21 mouse cellular contexts compared by ENCODE assay signal in the genomic region with DNA sequence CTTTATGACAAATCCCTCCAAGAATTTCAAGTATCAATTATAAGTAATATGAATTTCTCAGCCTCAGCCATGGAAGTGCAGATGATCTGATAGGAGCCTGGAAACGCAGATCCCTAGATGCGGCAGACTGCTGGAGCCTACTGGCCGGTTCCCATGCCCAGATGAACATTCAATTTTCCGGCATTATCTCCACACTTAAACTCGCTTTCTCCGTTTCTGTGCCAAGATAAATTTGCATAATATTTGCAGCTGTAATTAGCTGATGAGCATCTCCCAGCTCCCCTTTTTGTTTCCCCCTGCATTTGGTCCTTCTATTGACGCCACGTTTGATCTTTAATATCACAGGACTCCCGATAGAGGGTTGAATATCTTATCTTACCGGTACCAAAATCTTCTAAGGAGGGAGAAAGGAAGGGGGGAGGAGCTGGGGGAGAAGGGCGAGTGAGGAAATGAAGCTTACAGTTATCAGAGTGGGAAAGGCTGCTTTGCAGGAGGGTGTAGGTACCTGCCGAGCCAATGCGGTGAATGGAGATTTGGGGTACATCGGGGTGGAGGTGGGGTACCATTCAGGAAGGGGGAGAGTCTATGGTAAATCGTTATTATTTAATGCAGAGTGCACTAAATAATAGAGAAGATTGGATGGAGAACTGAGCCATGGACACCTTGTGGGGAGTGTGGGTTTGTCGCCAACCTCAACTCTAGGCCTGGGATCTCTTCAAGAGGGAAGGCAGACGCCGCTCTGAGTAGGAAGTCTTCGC. TPM values are rescaled to one million over a fixed set of nuclear protein-coding genes. Genes with fewer than 3 reads are reported as not detected.
DNase-seq lines count a peak whose midpoint lies in the region; ATAC-seq and TF ChIP-seq lines count a peak whose summit lies in the region.
"Had no signal": no experiment of that assay in that cellular context is flagged by ENCODE, and none has a peak within 500 bp of the region (broad histone marks: within the 10 kb centered on the region; RNA-seq: fewer than 3 reads in every experiment).

No protein-coding gene starts in this region.

- DNase-seq in forebrain, postnatal 0 days = peak; percentile 13
- no peak for DNase-seq in forebrain, embryonic 11.5 days (ENCODE audit: low spot score)
- no peak for DNase-seq in CH12.LX (ENCODE audit: extremely low read depth)
- peak; percentile 43 for DNase-seq in embryo, embryonic 11 days
- DNase-seq in midbrain, embryonic 14.5 days = peak; percentile 43
- no peak for DNase-seq in left cerebral cortex, postnatal 25 days (ENCODE audit: low spot score in 2 of 2)
- no peak for DNase-seq in spleen, adult 18-20 months
- DNase-seq: B cell, adult 2 months; cerebellum, adult 11 months; cerebellum, postnatal 36 days; gastrocnemius, postnatal 25 days; lung, postnatal 4 days had no signal

- TF ChIP-seq POLR2A in CH12.LX (IDR thresholded peaks at IDR 0.05; ENCODE audit: low read depth, low read length) = no peak

- no peaks in the 10 kb centered on the region for H3K36me3 ChIP-seq in forebrain, postnatal 0 days (ENCODE audit: insufficient read depth)
- no peaks in the 10 kb centered on the region for H3K36me3 ChIP-seq in forebrain, embryonic 11.5 days (ENCODE audit: control insufficient read depth, insufficient read depth, low read length)
- no peaks in the 10 kb centered on the region for H3K36me3 ChIP-seq in CH12.LX (replicated peaks in 1 of 2; ENCODE audit: control insufficient read depth in 1 of 2, insufficient read depth in 1 of 2, low read length in 1 of 2)
- no peaks in the 10 kb centered on the region for H3K36me3 ChIP-seq in midbrain, embryonic 14.5 days (ENCODE audit: control insufficient read depth, insufficient read depth, low read length)
- H3K36me3 ChIP-seq: limb, embryonic 13.5 days had no signal

- no peaks in the 10 kb centered on the region for H3K79me2 ChIP-seq in CH12.LX (replicated peaks; ENCODE audit: control insufficient read depth, extremely low read depth, insufficient read depth, poor library complexity, severe bottlenecking)

- H3K27ac ChIP-seq in forebrain, postnatal 0 days (ENCODE audit: low read depth, low read length) = no peak overlapping the region
- no peak overlapping the region for H3K27ac ChIP-seq in forebrain, embryonic 11.5 days (ENCODE audit: low read depth, low read length)
- H3K27ac ChIP-seq in CH12.LX (ENCODE audit: insufficient read depth, low read depth) = no peak overlapping the region
- peak overlapping the region; percentile 61 for H3K27ac ChIP-seq in midbrain, embryonic 14.5 days (replicated peaks; ENCODE audit: low read depth, low read length)
- H3K27ac ChIP-seq: layer of hippocampus, adult 2 months; left cerebral cortex, adult 2 months; limb, embryonic 13.5 days had no signal

- TF ChIP-seq EP300 in CH12.LX (IDR thresholded peaks at IDR 0.05; ENCODE audit: low read length) = no peak

- 1% methylated on average over 19 of the region's 19 CpGs for WGBS in forebrain, postnatal 0 days
- under 1% methylated on average over 19 of the region's 19 CpGs for WGBS in forebrain, embryonic 11.5 days
- under 1% methylated on average over 19 of the region's 19 CpGs for WGBS in midbrain, embryonic 14.5 days

- intact Hi-C loops in left cerebral cortex, postnatal 25 days (cut with DNase I) = loop anchor here (5.0 kb wide), 1 partner anchor 477 kb away; a partner anchor contains a TSS

- no peak overlapping the region for H3K4me3 ChIP-seq in forebrain, postnatal 0 days (ENCODE audit: low read depth, low read length)
- H3K4me3 ChIP-seq in forebrain, embryonic 11.5 days (ENCODE audit: low read depth, low read length) = no peak overlapping the region
- no peak overlapping the region for H3K4me3 ChIP-seq in CH12.LX (replicated peaks in 1 of 3; ENCODE audit: low read depth in 2 of 3, low read length in 2 of 3, poor library complexity in 1 of 3)
- H3K4me3 ChIP-seq in midbrain, embryonic 14.5 days (replicated peaks; ENCODE audit: low read depth, low read length) = no peak overlapping the region
- H3K4me3 ChIP-seq: erythroblast, embryonic 14.5 days; layer of hippocampus, adult 2 months; left cerebral cortex, adult 2 months had no signal

- in situ Hi-C loops in CH12.LX (cut with MboI; ENCODE audit: low pct_ligation_motif_present, low pct_unique_long_range_greater_than_20kb, low sequenced_read_pairs) = loop anchor here (25.0 kb wide), 1 partner anchor 433 kb away; no protein-coding TSS in a partner anchor

- TF ChIP-seq RAD21 in CH12.LX (IDR thresholded peaks at IDR 0.05; ENCODE audit: low read depth, low read length) = no peak

- no peaks in the 10 kb centered on the region for H3K9me3 ChIP-seq in forebrain, postnatal 0 days (ENCODE audit: low read length)
- no peaks in the 10 kb centered on the region for H3K9me3 ChIP-seq in forebrain, embryonic 11.5 days (ENCODE audit: control insufficient read depth, low read length)
- H3K9me3 ChIP-seq in CH12.LX (replicated peaks; ENCODE audit: low read length) = no peaks in the 10 kb centered on the region
- H3K9me3 ChIP-seq in midbrain, embryonic 14.5 days (ENCODE audit: control insufficient read depth, low read length) = no peaks in the 10 kb centered on the region
- H3K9me3 ChIP-seq: limb, embryonic 13.5 days had no signal

- H3K9ac ChIP-seq in forebrain, postnatal 0 days = no peak overlapping the region
- no peak overlapping the region for H3K9ac ChIP-seq in forebrain, embryonic 11.5 days (ENCODE audit: low read length)
- no peak overlapping the region for H3K9ac ChIP-seq in CH12.LX (ENCODE audit: insufficient read depth, low read depth)
- no peak overlapping the region for H3K9ac ChIP-seq in midbrain, embryonic 14.5 days (replicated peaks; ENCODE audit: low read length)
- H3K9ac ChIP-seq: limb, embryonic 13.5 days had no signal

- TF ChIP-seq CTCF in forebrain, postnatal 0 days (IDR thresholded peaks at IDR 0.05; ENCODE audit: low read depth) = no peak
- TF ChIP-seq CTCF in CH12.LX (conservative IDR thresholded peaks at IDR 0.05 in 1 of 2, IDR thresholded peaks at IDR 0.05 in 1 of 2; ENCODE audit: low read depth in 2 of 2, low read length in 2 of 2) = no peak

- ATAC-seq in forebrain, postnatal 0 days = no peak
- no peak for ATAC-seq in forebrain, embryonic 11.5 days (replicated peaks; ENCODE audit: low FRiP score)
- ATAC-seq in midbrain, embryonic 14.5 days (ENCODE audit: low FRiP score, low TSS enrichment) = no peak; the same call in 1 of the 2 replicates
- ATAC-seq in activated CD4-positive, CD25-positive, alpha-beta regulatory T cell, adult 4 months = no peak
- ATAC-seq: inflammation-experienced regulatory T-cells, adult 6 months had no signal

- H3K4me2 ChIP-seq in forebrain, postnatal 0 days (ENCODE audit: low read depth) = no peak overlapping the region
- H3K4me2 ChIP-seq in forebrain, embryonic 11.5 days (ENCODE audit: low read depth, low read length, severe bottlenecking) = no peak overlapping the region
- peak overlapping the region; percentile 81 for H3K4me2 ChIP-seq in CH12.LX (ENCODE audit: insufficient read depth, low read depth, poor library complexity, severe bottlenecking)
- peak overlapping the region; percentile 35 for H3K4me2 ChIP-seq in midbrain, embryonic 14.5 days (ENCODE audit: low read length)

- H3K4me1 ChIP-seq in forebrain, postnatal 0 days (ENCODE audit: insufficient read depth) = no peaks in the 10 kb centered on the region
- H3K4me1 ChIP-seq in forebrain, embryonic 11.5 days (replicated peaks; ENCODE audit: control insufficient read depth, insufficient read depth, low read length) = 0 out of 2 replicates have a peak, but pooled peaks cover 4% of the 10 kb centered on the region
- H3K4me1 ChIP-seq in CH12.LX (ENCODE audit: control insufficient read depth in 1 of 2, insufficient read depth in 2 of 2) = peaks cover 3 to 9% of the 10 kb centered on the region in 2 experiments; a peak in 2 of 4 replicates
- peaks cover 16% of the 10 kb centered on the region for H3K4me1 ChIP-seq in midbrain, embryonic 14.5 days (ENCODE audit: control insufficient read depth, insufficient read depth, low read length)

- peaks cover 88% of the 10 kb centered on the region for H3K27me3 ChIP-seq in forebrain, postnatal 0 days (ENCODE audit: insufficient read depth, low read length)
- peaks cover 84% of the 10 kb centered on the region for H3K27me3 ChIP-seq in forebrain, embryonic 11.5 days (ENCODE audit: control insufficient read depth, insufficient read depth, low read length)
- no peaks in the 10 kb centered on the region for H3K27me3 ChIP-seq in CH12.LX (replicated peaks)
- H3K27me3 ChIP-seq in midbrain, embryonic 14.5 days (ENCODE audit: control insufficient read depth, insufficient read depth, low read length) = peaks cover 60% of the 10 kb centered on the region

- dilution Hi-C loops in CH12.LX (cut with MboI; ENCODE audit: extremely low pct_ligation_motif_present, extremely low pct_unique_long_range_greater_than_20kb, low sequenced_read_pairs) = no loop called here

RNA-seq across cellular contexts. Expression of a gene that starts 5.2 kb away (rescaled TPM):
- total RNA-seq in forebrain, postnatal 0 days (2014; rRNA removed) = 0.48 and 0.62 TPM in 2 replicates
- polyA plus RNA-seq in forebrain, postnatal 0 days (2015; fragmentation: Nextera tagmentation; extraction: Ambion mirVana) = 1.4 and 1.8 TPM in 2 replicates
- polyA plus RNA-seq in forebrain, embryonic 11.5 days (2014; fragmentation: Nextera tagmentation; extraction: Ambion mirVana) = 3.4 and 4.2 TPM in 2 replicates
- total RNA-seq in CH12.LX (2012; rRNA removed) (0.08 and 0.34 TPM in 2 replicates), CH12.LX (2014; rRNA removed) (0.11 and 0.20 TPM in 2 replicates)
- 0.50 and 0.63 TPM in 2 replicates for polyA plus RNA-seq in CH12.LX (2012; ENCODE audit: insufficient read length, low read depth)
- 88.6 and 120 TPM in 2 replicates for polyA plus RNA-seq in midbrain, embryonic 14.5 days (2014; fragmentation: Nextera tagmentation; extraction: Ambion mirVana)
- not detected for total RNA-seq in left cerebral cortex, postnatal 25 days (2021)
- 100 to 1,000 TPM; 120 to 138 TPM for polyA plus RNA-seq in activated CD4-positive, CD25-positive, alpha-beta regulatory T cell, adult 4 months (2017; shearing (Covaris generic))
- total RNA-seq: layer of hippocampus, adult 2 months; left cerebral cortex, adult 2 months had no signal

RNA-seq across cellular contexts. Expression of a gene that starts 5.7 kb away (rescaled TPM):
- not detected in 2 replicates for total RNA-seq in forebrain, postnatal 0 days (2014; rRNA removed)
- polyA plus RNA-seq in forebrain, postnatal 0 days (2015; fragmentation: Nextera tagmentation; extraction: Ambion mirVana) = not detected in 2 replicates
- polyA plus RNA-seq in forebrain, embryonic 11.5 days (2014; fragmentation: Nextera tagmentation; extraction: Ambion mirVana) = not detected in 2 replicates
- 0.17 and 0.38 TPM in 2 replicates for total RNA-seq in CH12.LX (2012; rRNA removed)
- not detected in 2 replicates for total RNA-seq in CH12.LX (2014; rRNA removed)
- polyA plus RNA-seq in CH12.LX (2012; ENCODE audit: insufficient read length, low read depth) = not detected in 2 replicates
- 5.5 and 6.3 TPM in 2 replicates for polyA plus RNA-seq in midbrain, embryonic 14.5 days (2014; fragmentation: Nextera tagmentation; extraction: Ambion mirVana)
- not detected for total RNA-seq in left cerebral cortex, postnatal 25 days (2021)
- 1 to 10 TPM in 1 of 2 experiments, not detected in 1; 2.0 TPM for polyA plus RNA-seq in activated CD4-positive, CD25-positive, alpha-beta regulatory T cell, adult 4 months (2017; shearing (Covaris generic))
- total RNA-seq: gastrocnemius, postnatal 25 days; layer of hippocampus, adult 2 months; left cerebral cortex, adult 2 months had no signal
- polyA plus RNA-seq: erythroblast, embryonic 14.5 days; heart, postnatal 0 days; limb, embryonic 13.5 days; liver, embryonic 16.5 days; spleen, adult 2 months had no signal

RNA-seq across cellular contexts. Expression of a gene that starts 14.0 kb away (rescaled TPM):
- total RNA-seq in forebrain, postnatal 0 days (2014; rRNA removed) = not detected in 2 replicates
- not detected in 2 replicates for polyA plus RNA-seq in forebrain, postnatal 0 days (2015; fragmentation: Nextera tagmentation; extraction: Ambion mirVana)
- not detected in 2 replicates for polyA plus RNA-seq in forebrain, embryonic 11.5 days (2014; fragmentation: Nextera tagmentation; extraction: Ambion mirVana)
- not detected in 2 replicates for total RNA-seq in CH12.LX (2012; rRNA removed)
- not detected in 2 replicates for total RNA-seq in CH12.LX (2014; rRNA removed)
- not detected in 2 replicates for polyA plus RNA-seq in CH12.LX (2012; ENCODE audit: insufficient read length, low read depth)
- polyA plus RNA-seq in midbrain, embryonic 14.5 days (2014; fragmentation: Nextera tagmentation; extraction: Ambion mirVana) = 1.7 and 2.5 TPM in 2 replicates
- total RNA-seq in left cerebral cortex, postnatal 25 days (2021) = not detected
- under 1 TPM in 1 of 2 experiments, not detected in 1; 0.87 TPM for polyA plus RNA-seq in activated CD4-positive, CD25-positive, alpha-beta regulatory T cell, adult 4 months (2017; shearing (Covaris generic))
- total RNA-seq: gastrocnemius, postnatal 25 days; layer of hippocampus, adult 2 months; left cerebral cortex, adult 2 months had no signal
- polyA plus RNA-seq: erythroblast, embryonic 14.5 days; heart, postnatal 0 days; inflammation-experienced regulatory T-cells, adult 6 months; liver, embryonic 16.5 days; spleen, adult 2 months had no signal

Comparison
In these comparisons a context has a peak if more than half of its experiments do, and no peak if none do; other contexts are left out.
1. DNase-seq: peak in forebrain, postnatal 0 days (single experiment), embryo, embryonic 11 days (single experiment) and midbrain, embryonic 14.5 days (single experiment); none in forebrain, embryonic 11.5 days (single experiment), CH12.LX (single experiment), left cerebral cortex, postnatal 25 days (0 of 2) and spleen, adult 18-20 months (0 of 2).
2. H3K4me2 ChIP-seq: peak in CH12.LX (single experiment) and midbrain, embryonic 14.5 days (single experiment); none in forebrain, postnatal 0 days (single experiment) and forebrain, embryonic 11.5 days (single experiment).
3. RNA of a gene that starts 5.2 kb away (polyA plus RNA-seq): 120 to 138 TPM in activated CD4-positive, CD25-positive, alpha-beta regulatory T cell, adult 4 months and 88.6 to 120 TPM in midbrain, embryonic 14.5 days; 3.4 to 4.2 TPM in forebrain, embryonic 11.5 days, 1.4 to 1.8 TPM in forebrain, postnatal 0 days and 0.50 to 0.63 TPM in CH12.LX; every median in the first group is over 10 times any median in the second.